Mouse (Mus musculus): ENCODE data around the gene Lpp.

The Lpp gene

DNA sequence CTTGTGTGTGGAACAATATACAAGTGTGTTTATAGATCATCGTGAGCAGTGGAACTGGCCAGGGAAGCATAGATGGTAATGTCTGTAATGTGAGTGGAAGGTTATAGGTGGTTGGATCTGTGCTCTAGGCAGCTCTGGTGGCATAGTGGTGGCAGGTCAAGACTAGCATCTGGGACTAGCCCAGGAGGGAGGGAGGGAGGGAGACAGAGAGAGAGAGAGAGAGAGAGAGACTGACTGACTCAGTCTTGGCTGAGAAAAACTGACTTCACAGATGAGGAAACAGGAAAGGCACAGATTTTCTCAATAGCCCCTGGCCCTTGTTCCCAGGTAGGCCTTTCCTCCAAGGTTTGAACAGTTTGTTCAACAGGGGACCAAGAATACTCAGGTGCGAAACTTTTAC is 7.5 kb downstream of the Lpp start:
- no peak for DNase-seq

DNA sequence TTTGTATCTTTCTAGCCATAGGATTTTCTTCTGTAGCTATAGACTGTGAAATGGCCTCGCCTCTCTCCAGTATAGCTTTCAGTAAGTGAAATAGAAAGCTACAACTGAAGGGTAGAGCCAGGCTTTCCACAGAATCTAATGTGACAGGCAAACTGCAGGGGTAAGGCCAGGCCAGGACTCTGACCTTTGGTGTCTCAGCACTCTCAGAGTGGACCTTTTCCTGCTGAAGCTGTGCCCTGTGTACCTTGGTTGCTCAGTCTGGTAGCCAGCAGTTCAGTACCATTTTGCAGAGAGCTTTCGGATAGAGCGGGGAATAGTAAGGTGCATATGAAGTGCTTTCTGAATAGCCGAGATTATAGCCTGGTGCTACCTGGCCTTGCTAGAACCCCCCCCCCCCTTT is 9.5 kb downstream of the Lpp start:
- DNase-seq = no peak

DNA sequence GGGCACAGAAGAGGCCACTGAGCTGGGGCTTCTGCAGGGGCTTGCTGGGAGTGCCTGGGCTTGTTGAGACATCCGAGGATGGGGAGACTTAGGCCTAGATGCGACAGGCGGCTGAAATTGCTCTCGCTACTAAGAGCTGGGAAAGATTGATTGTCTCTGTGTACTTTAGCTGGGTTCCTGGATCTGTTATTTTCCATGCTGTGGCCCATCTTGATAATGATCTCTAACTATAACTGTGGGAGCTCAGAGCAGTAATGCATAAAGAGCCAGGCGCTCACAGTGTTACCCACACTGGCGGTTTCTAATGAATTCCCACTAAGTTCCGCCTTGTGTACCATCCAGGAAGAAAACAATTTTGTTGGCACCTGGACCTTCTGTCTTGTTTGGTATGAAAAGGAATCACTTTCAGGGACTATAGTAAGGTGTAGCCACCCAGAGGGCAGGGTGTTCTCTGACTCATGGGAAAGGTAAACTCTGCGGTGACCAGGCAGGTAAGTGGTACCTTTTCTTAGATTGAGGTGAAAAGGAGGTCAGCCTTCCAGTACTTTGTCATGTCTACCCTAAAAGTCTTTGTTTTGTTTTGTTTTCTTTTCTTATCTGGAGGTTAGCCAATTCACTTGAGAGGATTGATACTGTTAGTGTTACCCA is 10.6 kb downstream of the Lpp start:
- DNase-seq = no peak

DNA sequence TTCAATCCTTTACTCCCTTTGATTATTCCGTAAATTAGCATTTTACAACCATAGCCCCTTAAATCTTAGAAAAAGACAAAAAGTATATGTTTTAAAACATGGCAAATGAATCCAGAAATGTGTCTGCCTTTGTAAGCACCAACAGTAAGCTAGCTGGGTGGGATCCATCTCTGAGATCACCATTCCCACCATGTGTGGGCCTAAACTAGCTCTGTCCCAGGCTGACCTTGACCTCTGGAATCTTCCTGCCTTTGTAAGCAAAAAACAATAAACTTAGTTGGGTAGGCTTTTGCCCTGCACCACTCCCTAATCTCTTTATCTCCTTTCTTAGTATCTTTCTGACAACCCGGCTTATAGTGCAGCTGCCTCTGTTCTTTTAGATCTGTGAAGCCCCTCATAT is 13.2 kb downstream of the Lpp start:
- no peak for DNase-seq

- DNase-seq = no peak
Observed at GRCm38 (mm10) chr16:24411281-24411680, 18.0 kb downstream of the Lpp start.

DNA sequence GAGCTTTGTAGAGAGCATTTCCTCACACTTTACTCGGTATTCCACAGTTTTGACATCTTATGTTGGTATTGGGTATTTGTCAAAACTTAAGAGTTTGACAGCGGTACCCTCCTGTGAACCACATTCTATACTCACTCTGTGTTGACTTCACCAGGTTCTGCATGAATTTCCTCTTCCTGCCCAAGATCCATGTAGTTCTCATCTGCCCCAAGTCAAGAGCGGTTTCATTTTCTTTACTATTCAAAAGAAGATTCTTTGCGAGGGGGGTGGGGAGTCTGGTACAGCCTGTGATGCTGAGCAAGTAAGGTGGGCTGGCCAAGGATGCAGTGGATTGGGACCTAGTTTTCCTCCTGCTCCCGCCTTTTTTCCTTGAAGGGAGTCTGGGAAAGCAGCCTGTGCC is 18.9 kb downstream of the Lpp start:
- no peak for DNase-seq

GRCm38 (mm10) chr16:24413059-24413458 is 19.8 kb downstream of the Lpp start:
- no peak for DNase-seq

DNA sequence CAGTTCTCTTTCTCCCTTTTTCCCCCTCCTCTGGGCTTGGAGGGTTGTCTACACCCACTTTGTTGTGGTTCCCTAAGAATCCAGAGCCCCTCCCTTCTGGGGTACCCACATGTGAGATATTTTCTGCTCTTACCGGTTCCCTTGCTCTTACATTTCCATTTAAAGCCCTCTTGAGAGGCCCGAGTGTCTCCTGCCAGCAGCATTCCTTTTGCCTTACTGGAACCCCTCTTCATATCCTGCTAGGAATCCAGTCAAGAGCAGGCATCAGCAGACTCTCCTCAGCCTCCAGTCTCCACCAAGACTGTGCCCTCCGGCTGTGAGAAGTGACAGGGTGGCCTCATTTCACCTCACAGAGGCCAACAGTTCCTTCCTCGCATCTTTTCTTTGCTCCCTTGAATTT is 24.7 kb downstream of the Lpp start:
- DNase-seq = no peak

- no peak for DNase-seq
Observed at GRCm38 (mm10) chr16:24420603-24421120, 27.4 kb downstream of the Lpp start.

- DNase-seq = no peak
Observed at GRCm38 (mm10) chr16:24421687-24422418, 28.5 kb downstream of the Lpp start.

- DNase-seq = no peak
Observed at GRCm38 (mm10) chr16:24423196-24423595, 29.9 kb downstream of the Lpp start.

DNA sequence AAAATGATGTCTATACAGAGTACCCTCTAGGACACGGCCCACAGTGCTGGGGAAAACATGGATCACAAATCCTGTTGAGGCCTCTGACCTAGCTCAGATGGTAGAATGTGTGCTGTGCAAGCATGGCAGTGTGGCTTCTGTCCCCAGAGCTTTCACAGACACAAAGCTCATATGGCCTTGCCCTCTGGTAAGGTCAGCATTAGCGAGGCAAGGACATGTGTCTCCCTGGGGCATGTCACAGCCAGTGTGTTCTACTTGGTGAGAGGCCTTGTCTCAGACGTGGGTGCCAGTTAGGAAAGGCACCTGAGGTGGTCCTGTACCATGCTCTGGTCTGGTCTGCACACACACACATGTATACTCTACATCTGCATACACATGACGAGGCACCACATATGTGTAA is 30.4 kb downstream of the Lpp start:
- no peak for DNase-seq

DNA sequence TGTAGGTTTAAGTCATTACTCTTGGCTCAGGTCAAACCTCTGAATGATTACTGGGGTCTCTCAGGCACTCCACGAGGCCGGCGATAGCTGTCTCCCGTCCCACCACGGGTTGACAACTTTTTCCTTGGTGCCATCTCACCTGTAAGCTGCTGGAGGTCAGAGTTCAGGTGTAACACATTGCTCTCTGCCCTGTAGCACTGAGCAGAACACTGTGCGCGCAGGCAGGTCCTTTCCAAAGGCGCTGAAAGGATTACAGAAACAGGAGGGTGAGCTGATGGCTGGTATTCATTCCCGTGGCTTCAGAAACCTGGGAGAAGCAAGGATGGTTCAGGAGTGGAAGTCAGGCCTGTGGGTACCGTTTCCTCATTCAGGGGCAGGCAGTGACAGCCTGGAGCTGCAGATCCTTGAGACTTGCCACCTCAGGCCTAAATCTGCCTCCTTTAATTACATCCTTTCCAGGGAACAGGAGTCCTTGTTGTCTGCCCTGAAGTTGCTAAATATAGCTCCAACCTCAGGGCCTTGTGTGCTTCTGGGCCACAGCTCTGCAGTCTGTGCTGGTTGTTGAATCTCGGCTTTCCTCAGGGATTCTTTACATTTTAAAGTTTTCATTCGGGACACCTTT is 31.2 kb downstream of the Lpp start:
- DNase-seq = no peak

- no peak for DNase-seq
Observed at GRCm38 (mm10) chr16:24425816-24426215, 32.5 kb downstream of the Lpp start.

- no peak for DNase-seq
Observed at GRCm38 (mm10) chr16:24427606-24428005, 34.3 kb downstream of the Lpp start.

- no peak for DNase-seq
Observed at GRCm38 (mm10) chr16:24428055-24428454, 34.7 kb downstream of the Lpp start.

GRCm38 (mm10) chr16:24428742-24429141 is 35.4 kb downstream of the Lpp start:
- no peak for DNase-seq

GRCm38 (mm10) chr16:24429691-24430090 is 36.4 kb downstream of the Lpp start:
- no peak for DNase-seq

GRCm38 (mm10) chr16:24431808-24432207 is 38.5 kb downstream of the Lpp start:
- DNase-seq = no peak

DNA sequence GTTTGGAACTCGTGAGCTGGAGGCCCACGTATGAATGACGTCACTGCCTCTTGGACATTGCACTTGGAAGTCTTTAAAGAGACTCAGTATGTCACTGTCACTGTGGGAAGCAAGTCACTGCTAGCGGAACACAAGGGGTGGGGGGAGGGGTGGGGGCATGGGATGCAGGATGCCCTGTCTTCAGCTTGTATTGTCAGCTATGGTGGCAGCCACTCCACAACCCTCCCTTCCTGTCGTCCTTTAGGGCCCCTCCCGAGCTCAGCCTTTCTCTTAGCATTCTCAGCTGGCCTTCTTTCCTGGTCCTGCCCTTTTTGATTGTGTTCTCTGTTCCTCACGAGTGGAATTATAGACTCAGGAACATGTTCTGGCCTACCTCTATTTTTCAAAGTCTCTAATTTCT is 40.3 kb downstream of the Lpp start:
- DNase-seq = no peak

- DNase-seq = no peak
Observed at GRCm38 (mm10) chr16:24434026-24434425, 40.7 kb downstream of the Lpp start.

DNA sequence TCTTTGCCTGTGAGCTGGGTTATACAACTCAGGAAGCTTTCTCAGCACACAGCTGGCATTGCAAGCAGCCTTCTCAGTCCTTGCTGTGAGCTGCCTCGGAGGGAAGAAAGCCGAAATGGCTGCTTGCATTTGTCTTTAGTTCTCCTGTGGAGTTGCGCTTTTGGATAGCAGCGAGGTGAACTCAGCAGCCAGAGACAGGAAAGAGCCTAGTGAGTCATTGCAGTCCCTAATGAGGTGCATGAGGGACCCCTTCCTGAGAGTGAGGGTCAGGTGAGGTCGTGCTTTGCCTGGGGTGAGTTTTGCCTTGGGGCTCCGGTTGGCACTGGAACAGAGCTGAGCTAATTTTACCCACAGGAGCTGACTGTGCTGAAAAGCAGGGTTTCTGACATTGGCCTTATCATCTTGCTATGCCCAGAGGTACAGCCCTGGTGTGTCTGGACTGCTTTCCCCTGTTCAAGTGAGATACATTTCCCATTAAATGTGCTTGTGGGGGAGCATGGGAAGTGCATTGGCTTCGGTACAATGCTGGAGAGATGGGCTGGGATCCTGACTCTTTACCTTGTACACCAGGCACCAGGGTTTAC is 41.3 kb downstream of the Lpp start:
- DNase-seq = no peak

- no peak for DNase-seq
Observed at GRCm38 (mm10) chr16:24435115-24435553, 41.8 kb downstream of the Lpp start.

GRCm38 (mm10) chr16:24438438-24438837 is 45.1 kb downstream of the Lpp start:
- no peak for DNase-seq

Data from right cerebral cortex, postnatal 25 days (tissue).